Mouse (Mus musculus) urinary bladder, postnatal 4 days (tissue): ENCODE data around the gene Gpr19.

ENCODE experiments used
- DNase-seq, 2 experiments: peaks; one replicate each; pipeline ENCODE4 v3.0.0; 2021 to 2022; ENCODE audit warnings: low spot score in 2 of 2

The Gpr19 gene

GRCm38 (mm10) chr6:134887711-134888449 lies 10.5 kb downstream of the Gpr19 start:
- DNase-seq = no peak

GRCm38 (mm10) chr6:134887008-134887407 lies 11.4 kb downstream of the Gpr19 start:
- DNase-seq = no peak

- DNase-seq = no peak
Measured at GRCm38 (mm10) chr6:134886475-134886874, 11.9 kb downstream of the Gpr19 start.

GRCm38 (mm10) chr6:134885515-134885914 lies 12.9 kb downstream of the Gpr19 start:
- DNase-seq = no peak

- no peak for DNase-seq
Measured at GRCm38 (mm10) chr6:134883661-134884060, 14.7 kb downstream of the Gpr19 start.

GRCm38 (mm10) chr6:134880046-134880445 lies 18.3 kb downstream of the Gpr19 start:
- DNase-seq = no peak

GRCm38 (mm10) chr6:134879556-134879955 lies 18.8 kb downstream of the Gpr19 start:
- no peak for DNase-seq

GRCm38 (mm10) chr6:134877892-134878291 lies 20.5 kb downstream of the Gpr19 start:
- DNase-seq = no peak

GRCm38 (mm10) chr6:134877276-134877675 lies 21.1 kb downstream of the Gpr19 start:
- no peak for DNase-seq

GRCm38 (mm10) chr6:134876795-134877194 lies 21.6 kb downstream of the Gpr19 start:
- no peak for DNase-seq

- DNase-seq = no peak
Measured at GRCm38 (mm10) chr6:134873018-134873417, 25.4 kb downstream of the Gpr19 start.

- no peak for DNase-seq
Measured at GRCm38 (mm10) chr6:134872236-134872635, 26.1 kb downstream of the Gpr19 start.

GRCm38 (mm10) chr6:134870887-134871286 lies 27.5 kb downstream of the Gpr19 start:
- no peak for DNase-seq

- DNase-seq = no peak
Measured at GRCm38 (mm10) chr6:134870209-134870742, 28.1 kb downstream of the Gpr19 start.

- no peak for DNase-seq
Measured at GRCm38 (mm10) chr6:134867325-134867724, 31.1 kb downstream of the Gpr19 start.

- DNase-seq = no peak
Measured at GRCm38 (mm10) chr6:134866113-134866512, 32.3 kb downstream of the Gpr19 start.

GRCm38 (mm10) chr6:134863146-134863545 lies 35.2 kb downstream of the Gpr19 start:
- DNase-seq = peak; percentile 86 to 97

GRCm38 (mm10) chr6:134862671-134863104 lies 35.7 kb downstream of the Gpr19 start:
- no peak for DNase-seq

GRCm38 (mm10) chr6:134861386-134861785 lies 37.0 kb downstream of the Gpr19 start:
- no peak for DNase-seq

- DNase-seq = no peak
Measured at GRCm38 (mm10) chr6:134860275-134860674, 38.1 kb downstream of the Gpr19 start.

- DNase-seq = no peak
Measured at GRCm38 (mm10) chr6:134859021-134859420, 39.4 kb downstream of the Gpr19 start.

GRCm38 (mm10) chr6:134855926-134856325 lies 42.5 kb downstream of the Gpr19 start:
- DNase-seq = no peak

- no peak for DNase-seq
Measured at GRCm38 (mm10) chr6:134854782-134855181, 43.6 kb downstream of the Gpr19 start.

- no peak for DNase-seq
Measured at GRCm38 (mm10) chr6:134849985-134850384, 48.4 kb downstream of the Gpr19 start.
